Mouse (Mus musculus) midbrain, embryonic 12.5 days (tissue): Measurements from ENCODE around the gene Taar5. TPM values are rescaled to one million over a fixed set of nuclear protein-coding genes. Genes with fewer than 3 reads are reported as not detected.

Experiments used
- ATAC-seq: fragments of 200-750 bp; cut with Nextera tagmentation; 2 replicates; pipeline ENCODE4 v1.8.0; 2017; ENCODE audit warnings: low read depth, moderate TSS enrichment, moderate library complexity; ENCODE audit not compliant: low FRiP score
- H3K27ac ChIP-seq: fragments of 300-500 bp; sonication (generic); replicated peaks from 2 replicates; pipeline ENCODE4 v1.5.1; 2016; ENCODE audit warnings: mild to moderate bottlenecking
- H3K27me3 ChIP-seq: fragments of 300-500 bp; sonication (generic); 2 replicates; pipeline ENCODE4 v1.6.1; 2016; ENCODE audit warnings: mild to moderate bottlenecking
- H3K36me3 ChIP-seq: fragments of 300-500 bp; sonication (generic); 2 replicates; pipeline ENCODE4 v1.6.1; 2016
- H3K4me1 ChIP-seq: fragments of 300-500 bp; sonication (generic); 2 replicates; pipeline ENCODE4 v1.6.1; 2016
- H3K4me2 ChIP-seq: fragments of 300-500 bp; sonication (generic); replicated peaks from 2 replicates; pipeline ENCODE4 v1.6.1; 2016; ENCODE audit warnings: mild to moderate bottlenecking, moderate library complexity
- H3K4me3 ChIP-seq: fragments of 300-500 bp; sonication (generic); 2 replicates; pipeline ENCODE4 v1.5.1; 2016; ENCODE audit warnings: mild to moderate bottlenecking
- H3K9ac ChIP-seq: fragments of 300-500 bp; sonication (generic); replicated peaks from 2 replicates; pipeline ENCODE4 v1.6.1; 2016; ENCODE audit warnings: mild to moderate bottlenecking, moderate library complexity
- H3K9me3 ChIP-seq: fragments of 300-500 bp; sonication (generic); 2 replicates; pipeline ENCODE4 v1.6.1; 2016; ENCODE audit warnings: mild to moderate bottlenecking
- WGBS: fragments of 180-500 bp; shearing (Covaris S2); methylation state at CpG from one replicate; pipeline ENCODE4 v1.1.7; 2016; 5-methylcytosine and 5-hydroxymethylcytosine counted together
- polyA plus RNA-seq: library from polyadenylated mRNA; unstranded; fragments of >200 nt; fragmentation: Nextera tagmentation; extraction: Ambion mirVana; gene quantifications from 2 replicates; pipeline ENCODE4 v1.2.1, GENCODE M21; 2016

Taar5 gene
- polyA plus RNA-seq, 1 experiment from 2014 or later = not detected

GRCm38 (mm10) chr10:23964921-23965610 lies 5.4 kb upstream of the Taar5 start:
- H3K4me2 ChIP-seq = no peak overlapping the region
- no peak overlapping the region for H3K27ac ChIP-seq
- no peaks in the 10 kb centered on the region for H3K4me1 ChIP-seq
- H3K27me3 ChIP-seq = no peaks in the 10 kb centered on the region
- H3K9me3 ChIP-seq = no peaks in the 10 kb centered on the region
- no peak overlapping the region for H3K9ac ChIP-seq
- H3K36me3 ChIP-seq = no peaks in the 10 kb centered on the region
- no peak for ATAC-seq
- H3K4me3 ChIP-seq = no peak overlapping the region
- WGBS = 90% methylated on average over 6 of the region's 6 CpGs

- whole genome bisulfite sequencing = 76% methylated on average over 5 of the region's 5 CpGs
- no peak for ATAC-seq
- no peak overlapping the region for H3K4me3 ChIP-seq
Observed at GRCm38 (mm10) chr10:23971256-23971655, 750 bp downstream of the Taar5 start.

GRCm38 (mm10) chr10:23977958-23978357 lies 7.5 kb downstream of the Taar5 start:
- no peak overlapping the region for H3K4me2 ChIP-seq
- no peaks in the 10 kb centered on the region for H3K27me3 ChIP-seq
- H3K4me3 ChIP-seq = no peak overlapping the region
- WGBS = 48% methylated on average over 4 of the region's 4 CpGs
- no peak overlapping the region for H3K27ac ChIP-seq
- no peak overlapping the region for H3K9ac ChIP-seq
- no peaks in the 10 kb centered on the region for H3K36me3 ChIP-seq
- no peak for ATAC-seq
- H3K9me3 ChIP-seq = no peaks in the 10 kb centered on the region
- H3K4me1 ChIP-seq = no peaks in the 10 kb centered on the region

More at GRCm38 (mm10) chr10:23971256-23971655, 750 bp downstream of the Taar5 start:
- no peaks in the 10 kb centered on the region for H3K9me3 ChIP-seq
- H3K27me3 ChIP-seq = no peaks in the 10 kb centered on the region
- no peak overlapping the region for H3K9ac ChIP-seq
- H3K4me1 ChIP-seq = no peaks in the 10 kb centered on the region
- H3K27ac ChIP-seq = no peak overlapping the region
- no peaks in the 10 kb centered on the region for H3K36me3 ChIP-seq
- H3K4me2 ChIP-seq = no peak overlapping the region

- no peaks in the 10 kb centered on the region for H3K4me1 ChIP-seq
- H3K9me3 ChIP-seq = no peaks in the 10 kb centered on the region
- no peak overlapping the region for H3K9ac ChIP-seq
- no peaks in the 10 kb centered on the region for H3K36me3 ChIP-seq
- no peak overlapping the region for H3K4me3 ChIP-seq
- H3K4me2 ChIP-seq = no peak overlapping the region
- no peak overlapping the region for H3K27ac ChIP-seq
- peak; percentile 77 for ATAC-seq
- H3K27me3 ChIP-seq = no peaks in the 10 kb centered on the region
- 43% methylated on average over 16 of the region's 16 CpGs for WGBS
Observed at GRCm38 (mm10) chr10:23978901-23979705, 8.6 kb downstream of the Taar5 start.

GRCm38 (mm10) chr10:23985546-23985945 lies 15.0 kb downstream of the Taar5 start, which contains the start of gene Taar6:
TSS of gene Taar6 (minus strand) at chr10:23985646.
- Histone ChIP-seq H3K36me3 (no peaks in the 10 kb centered on the region), H3K9me3 (no peaks in the 10 kb centered on the region), H3K27me3 (no peaks in the 10 kb centered on the region), H3K9ac (no peak within 1 kb of the TSS), H3K4me2 (no peak within 1 kb of the TSS), H3K4me3 (no peak within 1 kb of the TSS), H3K27ac (no peak within 1 kb of the TSS), H3K4me1 (no peaks in the 10 kb centered on the region)
- 78% methylated on average over 8 of the region's 8 CpGs for WGBS
- no peak for ATAC-seq

- H3K4me2 ChIP-seq = no peak overlapping the region
- no peaks in the 10 kb centered on the region for H3K4me1 ChIP-seq
- 78% methylated on average over 5 of the region's 5 CpGs for WGBS
- H3K9me3 ChIP-seq = no peaks in the 10 kb centered on the region
- no peak for ATAC-seq
- no peaks in the 10 kb centered on the region for H3K27me3 ChIP-seq
- H3K9ac ChIP-seq = no peak overlapping the region
- H3K36me3 ChIP-seq = no peaks in the 10 kb centered on the region
- no peak overlapping the region for H3K27ac ChIP-seq
- no peak overlapping the region for H3K4me3 ChIP-seq
Observed at GRCm38 (mm10) chr10:23986419-23986818, 15.9 kb downstream of the Taar5 start.

- no peaks in the 10 kb centered on the region for H3K27me3 ChIP-seq
- WGBS = 84% methylated on average over 3 of the region's 3 CpGs
- H3K9ac ChIP-seq = no peak within 1 kb of the TSS
- no peak for ATAC-seq
- no peaks in the 10 kb centered on the region for H3K4me1 ChIP-seq
- no peaks in the 10 kb centered on the region for H3K36me3 ChIP-seq
- no peak within 1 kb of the TSS for H3K4me2 ChIP-seq
- H3K27ac ChIP-seq = no peak within 1 kb of the TSS
- H3K9me3 ChIP-seq = no peaks in the 10 kb centered on the region
- no peak within 1 kb of the TSS for H3K4me3 ChIP-seq
Observed at GRCm38 (mm10) chr10:23993381-23993780, 22.9 kb downstream of the Taar5 start, which contains the start of gene Taar7a. TSS of gene Taar7a (minus strand) at chr10:23993481.

GRCm38 (mm10) chr10:23999639-24000038 lies 29.1 kb downstream of the Taar5 start, which contains the start of gene Taar7b:
TSS of gene Taar7b (plus strand) at chr10:23999939.
- Histone ChIP-seq H3K4me1 (no peaks in the 10 kb centered on the region), H3K4me2 (no peak within 1 kb of the TSS), H3K36me3 (no peaks in the 10 kb centered on the region), H3K9ac (no peak within 1 kb of the TSS), H3K4me3 (no peak within 1 kb of the TSS), H3K27ac (no peak within 1 kb of the TSS), H3K27me3 (no peaks in the 10 kb centered on the region), H3K9me3 (no peaks in the 10 kb centered on the region)
- ATAC-seq = no peak
- WGBS = 93% methylated on average over 1 of the region's 1 CpGs

GRCm38 (mm10) chr10:24006442-24006841 lies 35.9 kb downstream of the Taar5 start:
- no peaks in the 10 kb centered on the region for H3K4me1 ChIP-seq
- H3K36me3 ChIP-seq = no peaks in the 10 kb centered on the region
- H3K4me3 ChIP-seq = no peak overlapping the region
- 85% methylated on average over 1 of the region's 1 CpGs for WGBS
- H3K4me2 ChIP-seq = no peak overlapping the region
- no peak for ATAC-seq
- H3K9ac ChIP-seq = no peak overlapping the region
- H3K9me3 ChIP-seq = no peaks in the 10 kb centered on the region
- H3K27me3 ChIP-seq = no peaks in the 10 kb centered on the region
- no peak overlapping the region for H3K27ac ChIP-seq

GRCm38 (mm10) chr10:24007034-24007433 lies 36.5 kb downstream of the Taar5 start:
- Histone ChIP-seq H3K4me2 (no peak overlapping the region), H3K9me3 (no peaks in the 10 kb centered on the region), H3K9ac (no peak overlapping the region), H3K27ac (no peak overlapping the region), H3K4me3 (no peak overlapping the region), H3K27me3 (no peaks in the 10 kb centered on the region), H3K4me1 (no peaks in the 10 kb centered on the region), H3K36me3 (no peaks in the 10 kb centered on the region)
- 68% methylated on average over 2 of the region's 2 CpGs for WGBS
- no peak for ATAC-seq

GRCm38 (mm10) chr10:24008143-24008542 lies 37.6 kb downstream of the Taar5 start:
- Histone ChIP-seq H3K4me3 (no peak overlapping the region), H3K9me3 (no peaks in the 10 kb centered on the region), H3K4me1 (no peaks in the 10 kb centered on the region), H3K9ac (no peak overlapping the region), H3K27ac (no peak overlapping the region), H3K36me3 (no peaks in the 10 kb centered on the region), H3K4me2 (no peak overlapping the region), H3K27me3 (no peaks in the 10 kb centered on the region)
- no peak for ATAC-seq
- 90% methylated on average over 1 of the region's 1 CpGs for WGBS
